Mouse (Mus musculus): ENCODE data around the gene Zswim8.
A peak's percentile ranks its signal among the peaks of the same experiment; 100 is the strongest.

The Zswim8 gene

GRCm38 (mm10) chr14:20733041-20733951 is 25.9 kb downstream of the Zswim8 start:
- no peak for DNase-seq

DNA sequence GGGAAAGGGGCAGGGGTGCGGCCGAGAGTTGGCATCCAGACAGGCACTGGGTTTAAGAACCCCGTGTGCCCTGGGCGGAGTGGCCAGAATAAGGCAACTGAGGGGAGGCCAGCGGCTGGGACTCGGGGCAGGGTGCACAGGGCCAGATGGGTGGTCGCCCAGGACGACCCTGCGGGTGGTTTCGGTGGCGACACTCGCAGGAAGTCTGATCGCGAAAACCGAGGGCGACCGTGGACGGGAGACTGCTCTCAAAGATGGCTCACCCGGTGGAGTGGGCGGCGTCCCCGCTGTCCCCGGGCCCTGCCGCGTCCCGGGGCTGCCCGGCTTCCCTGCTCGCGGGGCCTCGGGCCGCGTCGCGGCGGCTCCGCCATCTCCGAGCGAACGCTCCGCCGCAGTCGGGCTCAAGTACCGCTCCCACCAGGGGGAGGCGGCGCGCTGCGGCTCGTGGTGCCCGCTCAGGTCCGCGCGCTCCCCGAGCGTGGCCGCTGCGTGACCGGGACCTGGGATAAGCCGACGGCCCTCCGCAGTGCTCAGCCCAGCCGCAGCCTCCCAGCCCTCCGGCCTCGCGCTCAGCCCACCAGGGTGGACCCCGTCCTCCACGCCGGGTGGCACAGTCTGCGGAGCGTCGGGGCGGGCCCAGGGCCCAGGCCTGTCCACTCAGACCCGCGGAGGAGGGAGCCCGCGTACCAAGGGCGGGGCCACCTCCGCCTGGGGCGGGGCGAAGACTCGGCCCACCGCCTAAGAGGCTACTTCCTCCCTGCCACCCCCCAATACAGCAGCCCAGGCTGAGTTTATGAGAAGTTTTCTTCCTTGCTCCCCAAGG is 26.8 kb downstream of the Zswim8 start, which contains the start of gene Ndst2:
Gene Ndst2 (minus strand): TSS at position 611 of the 823 bp plus-strand sequence.
- peak; percentile 78 for DNase-seq

DNA sequence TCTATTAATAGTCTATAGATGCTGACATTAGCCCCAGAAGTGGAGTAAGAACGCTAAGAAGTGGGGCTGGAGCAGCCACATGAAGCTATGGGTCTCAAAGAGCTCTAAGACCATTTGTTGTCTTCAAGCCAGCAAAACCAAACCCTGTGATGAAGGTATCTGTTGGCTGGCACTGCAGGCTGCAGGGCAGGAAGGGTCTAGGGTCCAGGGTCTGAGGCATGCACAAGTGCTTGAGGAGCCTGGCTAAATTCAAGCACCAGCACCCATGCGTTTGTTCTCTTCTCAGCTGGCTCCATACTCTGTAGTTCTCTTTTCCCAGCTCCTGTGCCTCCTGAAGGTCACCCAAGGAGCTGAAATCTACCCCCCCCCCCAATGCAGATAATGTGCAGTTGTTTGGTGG is 27.7 kb downstream of the Zswim8 start:
- DNase-seq = no peak

GRCm38 (mm10) chr14:20735892-20736390 is 28.6 kb downstream of the Zswim8 start:
- DNase-seq = no peak

GRCm38 (mm10) chr14:20737306-20737705 is 30.0 kb downstream of the Zswim8 start:
- peak; percentile 49 for DNase-seq

DNA sequence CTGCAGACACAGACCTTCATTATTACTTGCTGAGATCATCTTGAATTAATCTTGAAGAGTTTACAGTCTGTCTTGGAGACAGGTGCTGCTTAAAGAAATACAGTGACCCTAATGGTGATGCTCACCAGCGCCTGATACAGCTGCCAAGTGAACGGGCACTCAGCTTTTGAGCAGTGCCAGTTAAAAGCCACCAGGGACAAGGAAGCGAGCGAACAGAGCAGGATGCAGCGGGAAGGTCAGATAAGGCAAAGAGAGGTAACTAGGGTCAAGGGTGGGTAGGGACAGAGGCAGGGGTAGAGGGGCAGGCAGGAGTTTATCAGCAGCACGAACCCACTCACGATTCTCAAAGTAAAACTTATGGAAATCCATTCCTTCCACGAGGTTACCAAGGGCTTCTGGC is 31.2 kb downstream of the Zswim8 start:
- no peak for DNase-seq

DNA sequence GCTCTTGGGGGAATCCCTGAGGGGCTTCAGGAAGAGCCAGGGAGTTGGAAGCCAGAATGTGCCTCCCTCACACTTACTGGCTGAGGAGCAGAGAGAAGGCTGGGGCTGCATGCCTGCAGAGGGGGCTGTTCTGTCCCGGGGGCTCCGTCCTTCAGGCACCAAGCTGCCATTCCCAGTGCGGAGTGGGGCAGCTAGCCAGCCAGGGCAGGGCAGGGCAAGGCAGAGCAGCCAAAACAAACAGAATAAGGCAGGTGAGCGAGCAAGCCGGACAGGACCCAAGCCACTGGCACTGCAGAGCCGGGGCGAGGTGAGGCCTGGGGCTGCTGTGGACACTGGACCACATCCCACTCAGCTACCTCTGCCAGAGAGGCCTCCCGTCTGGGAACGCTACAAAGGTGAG is 33.9 kb downstream of the Zswim8 start:
- no peak for DNase-seq

DNA sequence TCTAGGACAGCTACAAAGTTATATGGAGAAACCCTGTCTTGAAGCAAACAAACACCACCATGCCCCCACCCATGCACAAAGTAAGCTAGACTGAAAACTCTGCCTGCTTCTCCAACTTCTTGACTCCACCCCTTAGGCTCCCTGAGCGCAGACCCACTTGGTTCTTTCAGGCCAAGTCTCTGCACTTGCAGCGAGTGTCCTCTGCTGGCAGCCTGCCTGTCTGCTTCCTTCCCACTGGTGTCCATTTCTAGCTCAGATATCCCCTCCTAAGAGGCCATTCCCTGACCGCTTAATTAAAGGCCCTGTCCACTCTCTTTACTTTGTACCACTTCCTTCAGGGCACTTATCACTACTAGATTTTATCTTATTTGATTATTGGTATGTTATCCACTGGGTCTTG is 36.3 kb downstream of the Zswim8 start:
- no peak for DNase-seq

- no peak for DNase-seq
Measured at GRCm38 (mm10) chr14:20746935-20747334, 39.6 kb downstream of the Zswim8 start.

- DNase-seq = no peak
Measured at GRCm38 (mm10) chr14:20748388-20748787, 41.0 kb downstream of the Zswim8 start.

- DNase-seq = no peak
Measured at GRCm38 (mm10) chr14:20749494-20750051, 42.2 kb downstream of the Zswim8 start.

DNA sequence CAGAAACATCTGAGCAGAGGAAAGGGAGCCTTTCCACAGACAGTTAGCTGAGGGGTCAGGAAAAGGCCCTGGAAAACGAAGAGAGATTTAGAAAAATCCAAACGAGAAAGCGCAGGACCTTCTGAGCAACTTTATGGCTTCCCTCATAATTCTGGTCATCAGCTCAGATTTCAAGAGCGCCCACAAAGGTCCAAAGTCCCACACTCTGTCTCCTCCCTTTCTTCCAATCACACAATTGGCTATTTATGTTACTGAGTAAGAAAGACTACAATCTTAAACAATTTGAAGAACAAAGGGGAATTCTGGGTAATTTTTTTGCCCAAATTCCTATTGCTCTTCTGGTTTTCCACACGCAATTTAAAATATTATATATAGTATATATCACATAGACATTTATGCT is 43.2 kb downstream of the Zswim8 start:
- DNase-seq = no peak

DNA sequence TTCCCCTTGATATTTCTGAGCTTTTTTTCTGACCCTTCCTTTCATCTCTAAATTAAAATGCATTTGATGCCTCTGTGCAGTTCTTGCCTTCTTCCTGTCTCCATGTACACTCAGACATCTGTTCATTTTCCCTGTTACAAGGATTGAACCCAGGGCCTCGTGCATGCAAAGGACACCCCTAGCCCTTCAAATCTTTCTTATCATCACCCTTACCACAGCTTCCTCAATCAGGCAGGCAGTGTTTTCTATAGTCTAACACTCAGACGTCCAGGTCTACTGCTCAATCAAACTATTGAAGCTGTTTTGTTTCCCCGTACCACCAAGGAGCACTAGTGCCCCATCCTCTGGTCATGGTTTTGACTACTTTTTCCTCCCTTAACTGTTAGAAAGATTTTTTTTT is 46.4 kb downstream of the Zswim8 start:
- DNase-seq = no peak

- no peak for DNase-seq
Measured at GRCm38 (mm10) chr14:20757370-20757907, 50.1 kb downstream of the Zswim8 start.

DNA sequence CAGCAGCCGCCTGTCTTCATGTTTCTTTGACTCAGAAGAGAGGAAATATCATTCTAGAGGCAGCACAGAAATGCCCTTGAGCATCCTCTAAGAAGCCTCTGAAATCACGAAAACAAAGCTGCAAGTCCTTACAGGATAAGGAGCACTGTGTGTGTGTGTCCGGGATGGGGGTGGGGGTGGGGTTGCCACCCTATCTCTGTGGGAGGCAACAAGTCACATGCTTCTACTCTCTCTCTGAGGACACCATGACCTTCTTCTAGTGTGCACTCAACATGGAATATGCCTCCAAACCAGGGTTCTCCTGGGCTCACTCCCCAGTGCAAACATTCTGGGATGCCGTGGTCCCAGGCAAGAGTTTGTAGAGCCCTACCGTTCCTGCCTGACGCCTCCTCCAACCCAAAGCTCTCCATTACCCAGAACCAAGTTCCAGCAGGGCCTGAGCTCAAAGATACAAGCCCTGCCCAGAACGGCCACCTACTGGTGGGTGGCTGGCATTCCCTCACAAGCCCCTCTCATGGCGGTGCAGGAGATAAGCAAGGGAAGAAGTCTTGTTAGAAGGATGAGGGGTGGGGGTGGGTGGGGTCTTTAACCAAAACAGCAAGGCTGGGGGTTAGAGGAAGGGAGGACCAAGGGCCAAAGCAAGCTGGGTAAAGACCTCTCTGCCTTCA is 51.5 kb downstream of the Zswim8 start:
- no peak for DNase-seq

DNA sequence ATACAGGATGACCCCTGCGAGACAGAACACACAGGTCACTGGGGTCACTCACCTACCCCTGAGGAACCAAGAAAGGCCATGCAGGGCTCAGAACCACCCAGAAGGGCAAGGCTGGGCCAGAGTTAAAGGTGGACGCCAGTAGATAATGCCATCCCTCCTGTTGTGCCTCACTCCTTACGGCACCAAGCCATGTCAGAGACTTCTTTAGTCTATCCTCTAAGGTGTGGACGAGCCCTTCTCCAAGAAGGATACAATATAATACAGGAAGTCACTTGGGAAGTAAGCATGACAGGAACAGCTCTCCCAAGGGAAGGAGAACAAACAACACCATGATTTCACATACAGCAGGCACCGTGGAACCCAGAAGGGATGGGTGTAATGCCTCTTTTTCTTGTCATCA is 57.6 kb downstream of the Zswim8 start:
- no peak for DNase-seq

- DNase-seq = peak; percentile 92
Measured at GRCm38 (mm10) chr14:20765642-20766258, 58.4 kb downstream of the Zswim8 start.

DNA sequence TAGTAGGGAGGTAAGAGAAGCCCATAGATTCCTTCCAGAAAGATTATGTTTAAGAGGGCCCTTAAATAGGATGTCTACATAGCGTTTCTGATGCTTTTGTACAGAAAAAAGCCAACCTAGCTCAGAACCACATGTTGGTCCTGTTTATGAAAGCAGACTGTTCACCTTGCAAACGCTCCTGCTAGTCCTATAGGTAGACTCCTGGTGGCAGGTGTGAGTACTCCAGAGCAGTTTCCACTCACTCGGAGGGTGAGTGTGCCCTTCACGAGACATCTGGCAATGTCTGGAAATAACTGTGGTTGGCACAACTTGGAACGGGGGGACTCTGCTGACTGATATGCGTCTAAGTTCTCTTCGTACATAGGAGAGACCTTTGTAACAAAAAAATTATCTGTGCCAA is 60.6 kb downstream of the Zswim8 start:
- DNase-seq = no peak

GRCm38 (mm10) chr14:20768581-20768980 is 61.2 kb downstream of the Zswim8 start:
- no peak for DNase-seq

GRCm38 (mm10) chr14:20771941-20772340 is 64.6 kb downstream of the Zswim8 start:
- DNase-seq = no peak

- DNase-seq = no peak
Measured at GRCm38 (mm10) chr14:20772808-20773207, 65.5 kb downstream of the Zswim8 start.

Data from right cerebral cortex, postnatal 14 days (tissue).